Mouse (Mus musculus): Measurements from ENCODE around the gene Olfr131. TPM values are rescaled to one million over a fixed set of nuclear protein-coding genes. Genes with fewer than 3 reads are reported as not detected.
"Not testable (repeated sequence)": the region's sequence is repeated elsewhere in the genome, so short reads cannot be mapped to it uniquely, and the experiment has no call there.

Olfr131 gene
- not detected in 2 replicates for polyA plus RNA-seq (2016; fragmentation: Nextera tagmentation; extraction: Ambion mirVana)

GRCm38 (mm10) chr17:38088593-38088992 is at the start of gene Olfr131:
TSS of gene Olfr131 (minus strand) at chr17:38088693.
- DNase-seq (ENCODE audit: extremely low spot score, low spot score), result no peak
- no peak within 1 kb of the TSS for H3K4me3 ChIP-seq
- no peaks in the 10 kb centered on the region for H3K9me3 ChIP-seq
- no peak within 1 kb of the TSS for H3K27ac ChIP-seq
- no peaks in the 10 kb centered on the region for H3K4me1 ChIP-seq
- no peaks in the 10 kb centered on the region for H3K36me3 ChIP-seq (replicated peaks)
- no peaks in the 10 kb centered on the region for H3K27me3 ChIP-seq (ENCODE audit: poor library complexity, severe bottlenecking)

- WGBS, result 65% methylated on average over 1 of the region's 1 CpGs
- H3K4me1 ChIP-seq, result no peaks in the 10 kb centered on the region
- H3K9me3 ChIP-seq, result no peaks in the 10 kb centered on the region
- no peak within 1 kb of the TSS for H3K4me3 ChIP-seq
- no peak for DNase-seq (ENCODE audit: extremely low spot score, low spot score)
- no peaks in the 10 kb centered on the region for H3K36me3 ChIP-seq (replicated peaks)
- no peak within 1 kb of the TSS for H3K27ac ChIP-seq
- H3K27me3 ChIP-seq (ENCODE audit: poor library complexity, severe bottlenecking), result no peaks in the 10 kb centered on the region
Measured at GRCm38 (mm10) chr17:38134426-38134825, 45.9 kb upstream of the Olfr131 start, which contains the start of gene Olfr132. TSS of gene Olfr132 (minus strand) at chr17:38134526.

GRCm38 (mm10) chr17:38125371-38125770 is 36.9 kb upstream of the Olfr131 start:
- not testable (repeated sequence) for H3K9me3 ChIP-seq; H3K27me3 ChIP-seq (ENCODE audit: poor library complexity, severe bottlenecking); DNase-seq (ENCODE audit: extremely low spot score, low spot score); H3K36me3 ChIP-seq (replicated peaks); H3K4me3 ChIP-seq; H3K27ac ChIP-seq; H3K4me1 ChIP-seq
- WGBS, result 70% methylated on average over 3 of the region's 3 CpGs

GRCm38 (mm10) chr17:38124199-38124598 is 35.7 kb upstream of the Olfr131 start:
- WGBS, result 80% methylated on average over 1 of the region's 1 CpGs
- H3K4me1 ChIP-seq, H3K9me3 ChIP-seq: not testable (repeated sequence)

GRCm38 (mm10) chr17:38082364-38082763 is 6.1 kb downstream of the Olfr131 start:
- Histone ChIP-seq H3K4me1 (no peaks in the 10 kb centered on the region), H3K27me3 (ENCODE audit: poor library complexity, severe bottlenecking) (no peaks in the 10 kb centered on the region), H3K27ac (no peak overlapping the region), H3K4me3 (no peak overlapping the region), H3K36me3 (replicated peaks) (no peaks in the 10 kb centered on the region), H3K9me3 (no peaks in the 10 kb centered on the region)
- no peak for DNase-seq (ENCODE audit: extremely low spot score, low spot score)
- WGBS, result 93% methylated on average over 4 of the region's 4 CpGs

More at GRCm38 (mm10) chr17:38124199-38124598, 35.7 kb upstream of the Olfr131 start:
- not testable (repeated sequence) for H3K36me3 ChIP-seq (replicated peaks); H3K4me3 ChIP-seq; DNase-seq (ENCODE audit: extremely low spot score, low spot score); H3K27ac ChIP-seq; H3K27me3 ChIP-seq (ENCODE audit: poor library complexity, severe bottlenecking)

GRCm38 (mm10) chr17:38063621-38064020 is 24.9 kb downstream of the Olfr131 start, which contains the start of gene Olfr130:
TSS of gene Olfr130 (plus strand) at chr17:38063921.
- H3K36me3 ChIP-seq (replicated peaks), result no peaks in the 10 kb centered on the region
- H3K27ac ChIP-seq, result no peak within 1 kb of the TSS
- H3K4me3 ChIP-seq, result no peak within 1 kb of the TSS
- no peaks in the 10 kb centered on the region for H3K4me1 ChIP-seq
- no peaks in the 10 kb centered on the region for H3K27me3 ChIP-seq (ENCODE audit: poor library complexity, severe bottlenecking)
- WGBS, result 92% methylated on average over 1 of the region's 1 CpGs
- H3K9me3 ChIP-seq, result no peaks in the 10 kb centered on the region
- no peak for DNase-seq (ENCODE audit: extremely low spot score, low spot score)

- H3K27me3 ChIP-seq (ENCODE audit: poor library complexity, severe bottlenecking), result no peaks in the 10 kb centered on the region
- H3K27ac ChIP-seq, result no peak within 1 kb of the TSS
- H3K4me1 ChIP-seq, result no peaks in the 10 kb centered on the region
- no peaks in the 10 kb centered on the region for H3K9me3 ChIP-seq
- DNase-seq (ENCODE audit: extremely low spot score, low spot score), result no peak
- no peak within 1 kb of the TSS for H3K4me3 ChIP-seq
- WGBS, result 84% methylated on average over 1 of the region's 1 CpGs
- H3K36me3 ChIP-seq (replicated peaks), result no peaks in the 10 kb centered on the region
Measured at GRCm38 (mm10) chr17:38059979-38060378, 28.5 kb downstream of the Olfr131 start, which contains the start of gene Olfr129. TSS of gene Olfr129 (minus strand) at chr17:38060079.

Other genes starting within 250 kb of the Olfr131 start
- not detected in 2 replicates for gene Olfr126, start 241.2 kb downstream of the Olfr131 start, polyA plus RNA-seq (2016; fragmentation: Nextera tagmentation; extraction: Ambion mirVana)
- gene Olfr127, start 188.3 kb downstream of the Olfr131 start, polyA plus RNA-seq (2016; fragmentation: Nextera tagmentation; extraction: Ambion mirVana), result not detected in 2 replicates
- gene Olfr128, start 168.1 kb downstream of the Olfr131 start, polyA plus RNA-seq (2016; fragmentation: Nextera tagmentation; extraction: Ambion mirVana), result not detected in 2 replicates
- not detected in 2 replicates for gene Olfr761, start 135.6 kb downstream of the Olfr131 start, polyA plus RNA-seq (2016; fragmentation: Nextera tagmentation; extraction: Ambion mirVana)
- not detected in 2 replicates for gene Olfr129, start 28.6 kb downstream of the Olfr131 start, polyA plus RNA-seq (2016; fragmentation: Nextera tagmentation; extraction: Ambion mirVana)
- not detected in 2 replicates for gene Olfr130, start 24.8 kb downstream of the Olfr131 start, polyA plus RNA-seq (2016; fragmentation: Nextera tagmentation; extraction: Ambion mirVana)
- not detected in 2 replicates for gene Olfr132, start 45.8 kb upstream of the Olfr131 start, polyA plus RNA-seq (2016; fragmentation: Nextera tagmentation; extraction: Ambion mirVana)
- not detected in 2 replicates for gene Olfr133, start 56.6 kb upstream of the Olfr131 start, polyA plus RNA-seq (2016; fragmentation: Nextera tagmentation; extraction: Ambion mirVana)
- gene Olfr134, start 82.7 kb upstream of the Olfr131 start, polyA plus RNA-seq (2016; fragmentation: Nextera tagmentation; extraction: Ambion mirVana), result not detected in 2 replicates
- not detected in 2 replicates for gene Olfr135, start 115.6 kb upstream of the Olfr131 start, polyA plus RNA-seq (2016; fragmentation: Nextera tagmentation; extraction: Ambion mirVana)
- gene Olfr138, start 172.3 kb upstream of the Olfr131 start, polyA plus RNA-seq (2016; fragmentation: Nextera tagmentation; extraction: Ambion mirVana), result not detected in 2 replicates
- not detected in 2 replicates for gene Olfr137, start 218.9 kb upstream of the Olfr131 start, polyA plus RNA-seq (2016; fragmentation: Nextera tagmentation; extraction: Ambion mirVana)
- gene Olfr136, start 241.1 kb upstream of the Olfr131 start, polyA plus RNA-seq (2016; fragmentation: Nextera tagmentation; extraction: Ambion mirVana), result not detected in 2 replicates